Mouse (Mus musculus) embryonic fibroblast, embryonic 13.5 days (primary cell): ENCODE data around the gene Gas7. TPM values are rescaled to one million over a fixed set of nuclear protein-coding genes. Genes with fewer than 3 reads are reported as not detected.

Experiments
- H3K27ac ChIP-seq: 2 replicates; pipeline ENCODE4 v1.5.1; 2012; ENCODE audit warnings: low read length, control low read depth, inconsistent platforms; ENCODE audit not compliant: insufficient read depth
- H3K4me1 ChIP-seq: 2 replicates; pipeline ENCODE4 v1.6.1; 2011; ENCODE audit warnings: low read length; ENCODE audit not compliant: control insufficient read depth, insufficient read depth
- H3K4me3 ChIP-seq: 2 replicates; pipeline ENCODE4 v1.5.1; 2011; ENCODE audit warnings: mild to moderate bottlenecking, control low read depth, low read length; ENCODE audit not compliant: insufficient read depth
- CTCF ChIP-seq: IDR thresholded peaks from 2 replicates; pipeline ENCODE4 v1.5.1; 2011; ENCODE audit warnings: mild to moderate bottlenecking, control low read depth, low read length, moderate library complexity, borderline replicate concordance; ENCODE audit not compliant: insufficient read depth
- POLR2A ChIP-seq: IDR thresholded peaks from 2 replicates; pipeline ENCODE4 v1.6.1; 2011; ENCODE audit warnings: low read depth, mild to moderate bottlenecking, control low read depth, low read length, moderate library complexity
- polyA plus RNA-seq: library from polyadenylated mRNA; stranded (reverse); fragments of >200 nt; gene quantifications from 2 replicates; pipeline ENCODE4 v1.2.4, GENCODE M21; 2011; ENCODE audit warnings: low read depth; ENCODE audit not compliant: missing spikeins, insufficient read length

Gene Gas7
- polyA plus RNA-seq = 22.7 and 23.6 TPM in 2 replicates

DNA sequence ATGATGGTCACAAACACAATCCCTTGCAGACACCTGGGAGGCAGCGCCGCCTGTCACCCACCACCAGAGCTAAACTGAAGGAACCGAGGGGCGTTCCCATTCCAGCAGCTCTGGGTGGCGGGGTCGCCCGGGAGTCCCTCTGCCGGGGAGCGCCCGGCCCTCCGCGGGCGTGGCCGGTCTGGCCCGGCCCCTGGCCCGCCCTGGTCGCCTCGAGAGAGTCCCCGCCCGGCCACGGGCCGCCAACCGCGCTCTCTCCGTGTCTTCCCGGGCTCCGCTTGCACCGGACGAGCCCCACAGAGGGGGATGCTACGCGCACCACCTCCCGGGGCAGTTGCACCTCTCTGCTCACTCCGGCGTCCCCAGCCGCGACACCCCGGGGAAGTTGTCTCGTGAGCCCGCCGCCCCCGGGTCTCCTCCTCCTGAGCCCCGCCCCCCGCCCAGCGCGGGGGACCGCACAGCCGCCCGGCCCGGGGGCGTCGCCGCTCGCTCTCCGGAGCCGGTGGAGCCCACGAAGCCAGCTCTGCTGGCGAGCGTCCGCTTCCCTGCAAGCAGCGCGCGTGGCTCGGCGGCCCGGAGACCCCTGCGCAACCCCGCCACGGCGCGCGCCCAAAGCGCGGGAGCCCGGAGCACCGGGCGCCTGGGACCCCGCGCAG lies at the start of gene Gas7:
Gene Gas7, plus strand, starts transcription at position 564 of the 653 bp plus-strand sequence.
- H3K27ac ChIP-seq = no peak within 1 kb of the TSS
- TF ChIP-seq CTCF = no peak
- peak; percentile 57 for TF ChIP-seq POLR2A

DNA sequence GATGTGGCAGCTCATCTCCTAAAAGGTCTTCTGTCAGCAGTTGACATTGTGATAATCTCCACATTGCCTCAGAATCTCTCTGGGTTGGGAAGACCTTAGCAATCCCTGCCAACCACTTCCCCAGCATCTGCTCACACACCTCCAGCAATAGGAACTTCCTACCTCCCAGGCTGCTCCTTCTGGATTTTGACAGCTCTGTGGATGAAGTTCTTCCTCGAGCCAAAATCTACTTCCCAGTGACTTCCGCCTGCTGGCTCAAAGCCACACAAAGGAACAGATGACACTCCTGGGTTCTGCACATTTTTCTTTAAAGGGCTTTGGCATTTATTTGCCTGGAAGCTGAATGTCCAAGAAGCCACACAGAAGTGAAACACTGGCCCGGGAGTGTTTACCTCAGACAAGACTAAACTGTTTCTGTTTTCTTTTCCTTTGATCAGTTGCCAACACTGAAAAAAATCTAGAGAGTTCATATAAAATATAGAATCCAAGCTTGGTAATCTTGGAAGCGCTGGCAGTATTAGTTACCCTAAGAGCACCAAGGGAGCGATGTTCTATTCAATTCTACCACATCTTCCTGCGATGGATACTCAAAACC lies 40.8 kb upstream of the Gas7 start:
- H3K4me1 ChIP-seq = no peaks in the 10 kb centered on the region
- H3K4me3 ChIP-seq = no peak overlapping the region
- TF ChIP-seq CTCF (no peak), POLR2A (no peak)
- H3K27ac ChIP-seq = no peak overlapping the region

More for the DNA sequence above, at the start of gene Gas7:
- peak within 1 kb of the TSS; percentile 61 for H3K4me3 ChIP-seq
- no peaks in the 10 kb centered on the region for H3K4me1 ChIP-seq

DNA sequence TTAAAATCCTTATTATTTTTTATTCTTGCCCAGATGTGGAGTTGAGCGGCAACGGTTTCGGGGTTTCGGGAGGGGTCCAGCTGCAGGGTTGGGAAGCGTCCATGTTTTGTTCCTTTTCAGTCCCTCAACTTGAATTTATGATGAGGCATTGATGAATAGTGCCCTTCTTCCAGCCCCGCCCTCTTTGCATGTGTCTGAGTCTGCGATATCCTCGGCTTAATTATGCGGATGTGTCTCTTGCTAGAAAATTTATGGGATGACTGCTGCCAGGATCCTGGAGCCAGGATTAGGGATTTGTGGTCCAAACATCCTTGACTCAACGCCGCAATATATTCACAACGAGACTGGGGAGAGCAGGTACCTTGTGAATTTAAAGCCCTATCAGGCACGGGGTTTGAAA lies 31.7 kb upstream of the Gas7 start:
- Histone ChIP-seq H3K4me3 (no peak overlapping the region), H3K27ac (peak overlapping the region; percentile 37; the same call in 1 of the 2 replicates), H3K4me1 (peaks cover 4% of the 10 kb centered on the region; the same call in 1 of the 2 replicates)
- TF ChIP-seq POLR2A (no peak), CTCF (no peak)

DNA sequence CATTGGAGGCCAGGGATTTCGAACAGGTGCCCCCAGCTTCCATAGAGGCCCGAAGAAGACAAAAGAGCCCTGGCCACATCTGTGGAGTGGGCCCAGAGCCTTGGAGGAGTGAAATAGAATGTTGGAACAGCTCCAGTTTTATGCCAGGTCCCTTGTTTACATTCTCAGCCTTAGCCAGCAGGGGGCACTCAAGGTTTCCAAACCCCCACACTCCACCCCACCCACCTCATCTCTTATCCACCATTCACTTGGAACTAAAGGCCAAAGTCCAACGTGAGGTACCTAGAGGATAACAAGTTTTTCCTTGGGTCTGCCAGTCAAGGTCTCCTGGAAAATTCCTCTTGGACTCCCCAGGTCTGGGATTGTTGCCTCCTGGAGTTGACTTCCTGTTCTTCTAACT lies 27.0 kb upstream of the Gas7 start:
- TF ChIP-seq CTCF (no peak), POLR2A (no peak)
- H3K4me3 ChIP-seq = no peak overlapping the region
- no peak overlapping the region for H3K27ac ChIP-seq
- no peaks in the 10 kb centered on the region for H3K4me1 ChIP-seq

DNA sequence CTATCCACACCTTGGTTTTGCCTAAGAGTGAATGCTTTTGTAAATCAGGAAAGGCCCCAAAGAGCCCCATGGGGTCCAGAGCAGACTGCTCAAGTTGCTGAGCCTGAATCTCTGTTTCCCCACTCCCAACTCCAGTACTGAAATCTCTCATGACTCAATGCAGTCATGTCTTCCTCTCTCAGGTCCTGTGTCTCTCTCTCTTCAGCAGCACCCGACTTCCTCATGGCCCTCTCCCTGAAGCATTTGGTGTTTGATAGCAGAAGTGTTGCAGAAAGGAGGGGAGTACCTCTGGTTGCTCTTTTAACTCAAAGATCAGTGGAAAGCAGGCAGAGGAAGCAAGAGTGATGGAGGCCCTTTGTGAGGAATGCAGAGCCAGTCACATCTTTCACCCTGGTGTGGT lies 25.4 kb upstream of the Gas7 start:
- TF ChIP-seq CTCF (no peak), POLR2A (no peak)
- no peak overlapping the region for H3K4me3 ChIP-seq

DNA sequence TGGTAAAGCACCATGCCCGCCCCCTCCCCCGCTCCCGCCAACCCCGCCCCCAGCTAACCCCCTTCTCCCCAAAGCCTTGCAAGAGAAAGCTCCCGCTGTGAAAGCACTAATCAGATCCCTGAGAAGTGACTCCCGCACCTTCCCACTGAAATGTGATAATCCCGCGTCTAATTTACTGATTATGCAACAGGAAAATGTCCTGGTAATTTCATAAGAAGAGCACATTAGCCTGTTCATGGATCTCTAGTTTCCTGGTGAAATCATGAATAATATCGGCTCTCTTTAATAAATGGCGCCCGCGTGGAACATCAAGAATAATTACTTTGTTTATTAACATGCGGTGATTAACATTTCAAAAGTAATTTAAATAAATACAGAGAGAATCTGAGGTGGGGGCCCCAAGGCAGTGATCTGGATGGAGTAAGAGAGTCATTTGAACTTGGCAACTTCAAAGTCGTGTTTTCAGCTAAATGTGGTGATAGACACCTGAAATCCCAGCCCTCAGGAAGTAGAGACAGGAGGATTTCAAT lies 24.1 kb upstream of the Gas7 start:
- TF ChIP-seq POLR2A = no peak
- TF ChIP-seq CTCF = no peak
- no peak overlapping the region for H3K27ac ChIP-seq
- no peaks in the 10 kb centered on the region for H3K4me1 ChIP-seq
- no peak overlapping the region for H3K4me3 ChIP-seq

More for the DNA sequence above, 25.4 kb upstream of the Gas7 start:
- Histone ChIP-seq H3K4me1 (no peaks in the 10 kb centered on the region), H3K27ac (no peak overlapping the region)

DNA sequence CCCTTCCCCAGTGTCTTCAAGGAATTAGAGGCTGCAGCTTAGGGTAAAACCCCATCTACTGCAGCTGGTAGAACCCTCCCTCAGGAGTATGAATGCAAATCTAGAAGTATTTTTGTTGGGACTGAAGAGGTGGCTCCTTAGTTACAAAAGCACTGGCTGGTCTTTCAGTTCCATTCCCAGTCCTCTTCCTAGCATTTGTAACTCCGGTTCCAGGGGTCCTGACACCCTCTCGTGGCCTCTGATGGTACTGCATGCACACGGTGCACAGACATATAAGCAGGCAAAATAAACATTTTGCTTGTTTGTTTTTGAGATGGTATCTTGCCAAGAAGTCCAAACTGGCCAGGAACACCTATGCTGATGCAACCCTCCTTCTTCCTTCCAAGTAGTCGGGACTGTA lies 23.4 kb upstream of the Gas7 start:
- no peak overlapping the region for H3K4me3 ChIP-seq
- H3K4me1 ChIP-seq = no peaks in the 10 kb centered on the region
- no peak overlapping the region for H3K27ac ChIP-seq
- TF ChIP-seq CTCF (0 out of 2 replicates have a peak, but pooled peaks have one; percentile 11), POLR2A (no peak)

DNA sequence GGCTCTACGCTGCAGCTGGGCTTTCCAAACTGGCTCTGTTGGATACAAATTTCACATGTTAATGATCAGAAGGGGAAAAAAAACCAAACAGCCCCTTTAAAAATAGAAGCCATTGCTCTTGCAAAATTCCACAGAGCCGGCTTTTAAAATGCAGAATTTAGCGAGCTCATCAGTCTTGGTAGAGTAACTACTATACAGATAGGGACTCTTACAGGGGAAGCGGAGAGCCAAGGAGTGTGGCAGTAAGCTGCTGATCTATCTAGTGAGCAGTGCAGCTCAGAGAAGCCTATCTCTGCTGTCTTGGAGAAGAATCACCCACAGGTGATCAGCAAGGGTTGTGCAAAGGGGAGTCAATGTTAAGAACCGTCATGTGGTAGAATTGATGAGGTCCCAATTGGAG lies 21.5 kb upstream of the Gas7 start:
- TF ChIP-seq POLR2A (no peak), CTCF (no peak)
- H3K27ac ChIP-seq = no peak overlapping the region
- no peak overlapping the region for H3K4me3 ChIP-seq
- H3K4me1 ChIP-seq = no peaks in the 10 kb centered on the region

DNA sequence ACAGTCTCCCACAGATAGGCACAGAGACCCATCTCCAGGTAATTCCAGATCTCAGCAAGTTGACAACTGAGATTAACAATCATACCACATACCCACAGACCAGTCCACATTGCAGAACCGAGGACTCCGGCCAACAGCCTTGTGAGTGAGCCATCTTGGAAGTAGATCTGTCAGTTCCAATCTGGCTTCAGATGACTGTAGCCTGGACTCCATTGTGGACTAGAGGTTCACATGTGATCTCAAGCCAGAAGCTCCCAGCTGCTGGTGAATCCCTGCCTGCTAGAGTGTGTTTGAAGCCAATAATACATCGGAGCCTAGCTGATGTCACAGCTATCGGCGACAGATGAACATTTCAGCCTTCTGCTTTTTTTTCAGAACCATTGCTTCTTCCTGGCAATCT lies 16.5 kb upstream of the Gas7 start:
- no peaks in the 10 kb centered on the region for H3K4me1 ChIP-seq

More for the DNA sequence above, 16.5 kb upstream of the Gas7 start:
- TF ChIP-seq CTCF (no peak), POLR2A (no peak)
- no peak overlapping the region for H3K27ac ChIP-seq
- H3K4me3 ChIP-seq = no peak overlapping the region
